Mouse (Mus musculus) MEL (cell line): ENCODE data around the gene Fbxl19.

ENCODE experiments used
- CHD1 ChIP-seq: IDR thresholded peaks from 2 replicates; pipeline ENCODE4 v1.6.1; 2012; ENCODE audit warnings: low read depth, mild to moderate bottlenecking, inconsistent platforms, low read length, improper control_type of control experiment
- KAT2A ChIP-seq: conservative IDR thresholded peaks from 2 replicates; pipeline ENCODE4 v1.6.1; 2012; ENCODE audit warnings: low read depth, low read length, improper control_type of control experiment, inconsistent platforms
- MAFK ChIP-seq: IDR thresholded peaks from 2 replicates; pipeline ENCODE4 v1.6.1; 2011; ENCODE audit warnings: low read depth, mild to moderate bottlenecking, low read length, improper control_type of control experiment, borderline replicate concordance
- SMC3 ChIP-seq: IDR thresholded peaks from 2 replicates; pipeline ENCODE4 v1.6.1; 2011; ENCODE audit warnings: low read depth, low read length, improper control_type of control experiment

GRCm38 (mm10) chr7:127700712-127701331 lies 43.5 kb upstream of the Fbxl19 start:
- TF ChIP-seq SMC3, result no peak
- no peak for TF ChIP-seq CHD1
- no peak for TF ChIP-seq MAFK
- no peak for TF ChIP-seq KAT2A
